Mouse (Mus musculus) cerebellum, postnatal 36 days (tissue): ENCODE measurements around the gene Rnf220.

ENCODE experiments used
- DNase-seq, 2 experiments: peaks; one replicate each; pipeline ENCODE4 v3.0.0; 2021 to 2022; ENCODE audit warnings: mixed read lengths in 2 of 2

The Rnf220 gene

GRCm38 (mm10) chr4:117486188-117486587 lies 10.7 kb downstream of the Rnf220 start:
- no peak for DNase-seq

- no peak for DNase-seq
These were observed 11.6 kb downstream of the Rnf220 start for GRCm38 (mm10) chr4:117485045-117485780.

- DNase-seq = peak; percentile 39 to 42
These were observed 12.4 kb downstream of the Rnf220 start for GRCm38 (mm10) chr4:117484256-117485044.

- DNase-seq = peak; percentile 10 to 12
These were observed 13.0 kb downstream of the Rnf220 start for GRCm38 (mm10) chr4:117483931-117484255.

GRCm38 (mm10) chr4:117482103-117482502 lies 14.7 kb downstream of the Rnf220 start:
- no peak for DNase-seq

GRCm38 (mm10) chr4:117480611-117481445 lies 16.0 kb downstream of the Rnf220 start:
- DNase-seq = no peak

- no peak for DNase-seq
These were observed 16.9 kb downstream of the Rnf220 start for GRCm38 (mm10) chr4:117479951-117480350.

GRCm38 (mm10) chr4:117478101-117478673 lies 18.7 kb downstream of the Rnf220 start:
- DNase-seq = no peak

- no peak for DNase-seq
These were observed 19.5 kb downstream of the Rnf220 start for GRCm38 (mm10) chr4:117477401-117477800.

GRCm38 (mm10) chr4:117476777-117477176 lies 20.1 kb downstream of the Rnf220 start:
- no peak for DNase-seq

GRCm38 (mm10) chr4:117476355-117476754 lies 20.5 kb downstream of the Rnf220 start:
- DNase-seq = no peak

- DNase-seq = no peak
These were observed 22.9 kb downstream of the Rnf220 start for GRCm38 (mm10) chr4:117473985-117474354.

- DNase-seq = no peak
These were observed 23.4 kb downstream of the Rnf220 start for GRCm38 (mm10) chr4:117473291-117473984.

GRCm38 (mm10) chr4:117469471-117469870 lies 27.4 kb downstream of the Rnf220 start:
- DNase-seq = no peak

GRCm38 (mm10) chr4:117467936-117468335 lies 28.9 kb downstream of the Rnf220 start:
- no peak for DNase-seq

- no peak for DNase-seq
These were observed 47.7 kb downstream of the Rnf220 start for GRCm38 (mm10) chr4:117449151-117449550.

- no peak for DNase-seq
These were observed 48.9 kb downstream of the Rnf220 start for GRCm38 (mm10) chr4:117447926-117448325.

- DNase-seq = no peak
These were observed 51.2 kb downstream of the Rnf220 start for GRCm38 (mm10) chr4:117445516-117446207.

- DNase-seq = no peak
These were observed 57.9 kb downstream of the Rnf220 start for GRCm38 (mm10) chr4:117438919-117439318.

GRCm38 (mm10) chr4:117438064-117438463 lies 58.8 kb downstream of the Rnf220 start:
- DNase-seq = no peak

- DNase-seq = no peak
These were observed 59.7 kb downstream of the Rnf220 start for GRCm38 (mm10) chr4:117436995-117437660.
